Mouse (Mus musculus) embryonic facial prominence, embryonic 15.5 days (tissue): ENCODE data around the gene Olfr1256. TPM values are rescaled to one million over a fixed set of nuclear protein-coding genes. Genes with fewer than 3 reads are reported as not detected.

Source experiments
- ATAC-seq: fragments of 200-750 bp; cut with Nextera tagmentation; 2 replicates; pipeline ENCODE4 v1.8.0; 2017; ENCODE audit warnings: low read depth, moderate TSS enrichment; ENCODE audit not compliant: insufficient number of reproducible peaks, low FRiP score, low TSS enrichment
- H3K27ac ChIP-seq: fragments of 300-500 bp; sonication (generic); replicated peaks from 2 replicates; pipeline ENCODE4 v1.5.1; 2015; ENCODE audit warnings: mild to moderate bottlenecking, inconsistent platforms
- H3K27me3 ChIP-seq: fragments of 300-500 bp; sonication (generic); 2 replicates; pipeline ENCODE4 v1.6.1; 2015; ENCODE audit warnings: inconsistent platforms
- H3K36me3 ChIP-seq: fragments of 300-500 bp; sonication (generic); 2 replicates; pipeline ENCODE4 v1.6.1; 2015; ENCODE audit warnings: mild to moderate bottlenecking, inconsistent platforms
- H3K4me1 ChIP-seq: fragments of 300-500 bp; sonication (generic); 2 replicates; pipeline ENCODE4 v1.6.1; 2015; ENCODE audit warnings: inconsistent platforms
- H3K4me2 ChIP-seq: fragments of 300-500 bp; sonication (generic); replicated peaks from 2 replicates; pipeline ENCODE4 v1.6.1; 2015; ENCODE audit warnings: mild to moderate bottlenecking, inconsistent platforms
- H3K4me3 ChIP-seq: fragments of 300-500 bp; sonication (generic); replicated peaks from 2 replicates; pipeline ENCODE4 v1.5.1; 2015; ENCODE audit warnings: mild to moderate bottlenecking, inconsistent platforms
- H3K9ac ChIP-seq: fragments of 300-500 bp; sonication (generic); 2 replicates; pipeline ENCODE4 v1.6.1; 2015; ENCODE audit warnings: inconsistent platforms
- H3K9me3 ChIP-seq: fragments of 300-500 bp; sonication (generic); replicated peaks from 2 replicates; pipeline ENCODE4 v1.6.1; 2016; ENCODE audit warnings: inconsistent platforms
- WGBS: fragments of 180-500 bp; shearing (Covaris S2); methylation state at CpG from one replicate; pipeline ENCODE4 v1.1.7; 2015; 5-methylcytosine and 5-hydroxymethylcytosine counted together
- polyA plus RNA-seq: library from polyadenylated mRNA; unstranded; fragments of >200 nt; fragmentation: Nextera tagmentation; extraction: Ambion mirVana; gene quantifications from 2 replicates; pipeline ENCODE4 v1.2.1, GENCODE M21; 2015

The Olfr1256 gene
- not detected in 2 replicates for polyA plus RNA-seq

- H3K9me3 ChIP-seq, result no peaks in the 10 kb centered on the region
- WGBS, result 45% methylated on average over 2 of the region's 2 CpGs
- H3K36me3 ChIP-seq, result no peaks in the 10 kb centered on the region
- no peak within 1 kb of the TSS for H3K9ac ChIP-seq
- no peak within 1 kb of the TSS for H3K4me2 ChIP-seq
- no peaks in the 10 kb centered on the region for H3K4me1 ChIP-seq
- H3K27ac ChIP-seq, result no peak within 1 kb of the TSS
- H3K27me3 ChIP-seq, result no peaks in the 10 kb centered on the region
- ATAC-seq, result no peak
- no peak within 1 kb of the TSS for H3K4me3 ChIP-seq
These were observed at the start of gene Olfr1256 for GRCm38 (mm10) chr2:89841455-89841854. Olfr1256 (minus strand) TSS chr2:89841555.

- Histone ChIP-seq H3K9me3 (no peaks in the 10 kb centered on the region), H3K36me3 (no peaks in the 10 kb centered on the region), H3K27me3 (no peaks in the 10 kb centered on the region), H3K9ac (no peak within 1 kb of the TSS), H3K4me3 (no peak within 1 kb of the TSS), H3K4me2 (no peak within 1 kb of the TSS), H3K27ac (no peak within 1 kb of the TSS), H3K4me1 (no peaks in the 10 kb centered on the region)
- WGBS, result 76% methylated on average over 1 of the region's 1 CpGs
- no peak for ATAC-seq
These were observed 36.8 kb upstream of the Olfr1256 start, which contains the start of gene Olfr1257 for GRCm38 (mm10) chr2:89878137-89878536. Olfr1257 (plus strand) TSS chr2:89878437.

GRCm38 (mm10) chr2:89849230-89849629 lies 7.9 kb upstream of the Olfr1256 start:
- H3K4me3 ChIP-seq, result no peak overlapping the region
- no peak overlapping the region for H3K27ac ChIP-seq
- H3K36me3 ChIP-seq, result no peaks in the 10 kb centered on the region
- 95% methylated on average over 1 of the region's 1 CpGs for WGBS
- H3K9me3 ChIP-seq, result no peaks in the 10 kb centered on the region
- no peak overlapping the region for H3K4me2 ChIP-seq
- H3K4me1 ChIP-seq, result no peaks in the 10 kb centered on the region
- H3K27me3 ChIP-seq, result no peaks in the 10 kb centered on the region
- H3K9ac ChIP-seq, result no peak overlapping the region
- no peak for ATAC-seq

GRCm38 (mm10) chr2:89848105-89848504 lies 6.8 kb upstream of the Olfr1256 start, which contains the start of gene Olfr48:
Olfr48 (minus strand) TSS chr2:89848205.
- no peak for ATAC-seq
- Histone ChIP-seq H3K36me3 (no peaks in the 10 kb centered on the region), H3K4me2 (no peak within 1 kb of the TSS), H3K4me3 (no peak within 1 kb of the TSS), H3K27me3 (no peaks in the 10 kb centered on the region), H3K27ac (no peak within 1 kb of the TSS), H3K9me3 (no peaks in the 10 kb centered on the region), H3K9ac (no peak within 1 kb of the TSS), H3K4me1 (no peaks in the 10 kb centered on the region)
- WGBS, result 87% methylated on average over 5 of the region's 5 CpGs

GRCm38 (mm10) chr2:89820216-89820615 lies 21.1 kb downstream of the Olfr1256 start:
- no peak overlapping the region for H3K9ac ChIP-seq
- H3K4me2 ChIP-seq, result no peak overlapping the region
- 75% methylated on average over 1 of the region's 1 CpGs for WGBS
- no peak overlapping the region for H3K4me3 ChIP-seq
- no peak overlapping the region for H3K27ac ChIP-seq
- no peaks in the 10 kb centered on the region for H3K27me3 ChIP-seq
- no peak for ATAC-seq
- H3K9me3 ChIP-seq, result no peaks in the 10 kb centered on the region
- H3K4me1 ChIP-seq, result no peaks in the 10 kb centered on the region
- no peaks in the 10 kb centered on the region for H3K36me3 ChIP-seq

GRCm38 (mm10) chr2:89811751-89812150 lies 29.6 kb downstream of the Olfr1256 start, which contains the start of gene Olfr1255:
Olfr1255 (plus strand) TSS chr2:89812051.
- 75% methylated on average over 3 of the region's 3 CpGs for WGBS
- Histone ChIP-seq H3K4me1 (no peaks in the 10 kb centered on the region), H3K36me3 (no peaks in the 10 kb centered on the region)

GRCm38 (mm10) chr2:89810751-89811150 lies 30.6 kb downstream of the Olfr1256 start:
- Histone ChIP-seq H3K4me2 (no peak overlapping the region), H3K9me3 (no peaks in the 10 kb centered on the region), H3K36me3 (no peaks in the 10 kb centered on the region), H3K27me3 (no peaks in the 10 kb centered on the region), H3K27ac (no peak overlapping the region), H3K4me3 (no peak overlapping the region), H3K4me1 (no peaks in the 10 kb centered on the region), H3K9ac (no peak overlapping the region)
- 90% methylated on average over 2 of the region's 2 CpGs for WGBS
- no peak for ATAC-seq

More at GRCm38 (mm10) chr2:89811751-89812150, 29.6 kb downstream of the Olfr1256 start, which contains the start of gene Olfr1255:
- no peak for ATAC-seq
- no peaks in the 10 kb centered on the region for H3K9me3 ChIP-seq
- no peak within 1 kb of the TSS for H3K4me3 ChIP-seq
- no peak within 1 kb of the TSS for H3K4me2 ChIP-seq
- H3K27ac ChIP-seq, result no peak within 1 kb of the TSS
- H3K27me3 ChIP-seq, result no peaks in the 10 kb centered on the region
- H3K9ac ChIP-seq, result no peak within 1 kb of the TSS

- no peaks in the 10 kb centered on the region for H3K36me3 ChIP-seq
- no peak for ATAC-seq
- 83% methylated on average over 3 of the region's 3 CpGs for WGBS
- H3K4me2 ChIP-seq, result no peak overlapping the region
- no peak overlapping the region for H3K4me3 ChIP-seq
- no peaks in the 10 kb centered on the region for H3K4me1 ChIP-seq
- no peaks in the 10 kb centered on the region for H3K27me3 ChIP-seq
- H3K9ac ChIP-seq, result no peak overlapping the region
- no peak overlapping the region for H3K27ac ChIP-seq
- no peaks in the 10 kb centered on the region for H3K9me3 ChIP-seq
These were observed 41.8 kb downstream of the Olfr1256 start for GRCm38 (mm10) chr2:89799583-89799982.

GRCm38 (mm10) chr2:89793519-89793918 lies 47.8 kb downstream of the Olfr1256 start, which contains the start of gene Olfr1254:
Olfr1254 (minus strand) TSS chr2:89793619.
- H3K9ac ChIP-seq, result no peak within 1 kb of the TSS
- H3K27ac ChIP-seq, result no peak within 1 kb of the TSS
- H3K4me1 ChIP-seq, result no peaks in the 10 kb centered on the region
- no peak within 1 kb of the TSS for H3K4me2 ChIP-seq
- no peaks in the 10 kb centered on the region for H3K9me3 ChIP-seq
- no peaks in the 10 kb centered on the region for H3K27me3 ChIP-seq
- no peak for ATAC-seq
- H3K36me3 ChIP-seq, result no peaks in the 10 kb centered on the region
- H3K4me3 ChIP-seq, result no peak within 1 kb of the TSS

Other genes with a start within 250 kb of the Olfr1256 start
- gene Olfr1246, start 248.4 kb downstream of the Olfr1256 start, polyA plus RNA-seq, result not detected in 2 replicates
- 0.05 TPM in 1 of 2 replicates, not detected in the other for gene Olfr1247, start 227.4 kb downstream of the Olfr1256 start, polyA plus RNA-seq
- gene Olfr1248, start 223.3 kb downstream of the Olfr1256 start, polyA plus RNA-seq, result not detected in 2 replicates
- not detected in 2 replicates for gene Olfr1249, start 206.6 kb downstream of the Olfr1256 start, polyA plus RNA-seq
- not detected in 2 replicates for gene Olfr1250, start 180.1 kb downstream of the Olfr1256 start, polyA plus RNA-seq
- not detected in 2 replicates for gene Olfr1251, start 169.6 kb downstream of the Olfr1256 start, polyA plus RNA-seq
- gene Olfr1252, start 116.5 kb downstream of the Olfr1256 start, polyA plus RNA-seq, result not detected in 2 replicates
- gene Olfr1253, start 84.5 kb downstream of the Olfr1256 start, polyA plus RNA-seq, result not detected in 2 replicates
- not detected in 2 replicates for gene Olfr1254, start 47.9 kb downstream of the Olfr1256 start, polyA plus RNA-seq
- gene Olfr1255, start 29.5 kb downstream of the Olfr1256 start, polyA plus RNA-seq, result not detected in 2 replicates
- 0.12 TPM in 1 of 2 replicates, not detected in the other for gene Olfr48, start 6.7 kb upstream of the Olfr1256 start, polyA plus RNA-seq
- not detected in 2 replicates for gene Olfr1257, start 36.9 kb upstream of the Olfr1256 start, polyA plus RNA-seq
- 0.11 TPM in 1 of 2 replicates, not detected in the other for gene Olfr1258, start 85.8 kb upstream of the Olfr1256 start, polyA plus RNA-seq
- gene Olfr1259, start 107.1 kb upstream of the Olfr1256 start, polyA plus RNA-seq, result 0.04 TPM in 1 of 2 replicates, not detected in the other
- gene Olfr1260, start 132.8 kb upstream of the Olfr1256 start, polyA plus RNA-seq, result not detected in 2 replicates
- gene Olfr1261, start 149.7 kb upstream of the Olfr1256 start, polyA plus RNA-seq, result not detected in 2 replicates
- not detected in 2 replicates for gene Olfr1262, start 158.6 kb upstream of the Olfr1256 start, polyA plus RNA-seq
- gene Olfr1263, start 170.6 kb upstream of the Olfr1256 start, polyA plus RNA-seq, result not detected in 2 replicates
- 0.08 and 0.23 TPM in 2 replicates for gene Olfr1264, start 184.0 kb upstream of the Olfr1256 start, polyA plus RNA-seq
- gene Olfr1265, start 193.8 kb upstream of the Olfr1256 start, polyA plus RNA-seq, result not detected in 2 replicates
- 0.12 TPM in 1 of 2 replicates, not detected in the other for gene Olfr140, start 222.0 kb upstream of the Olfr1256 start, polyA plus RNA-seq